Mouse (Mus musculus) E14TG2a.4 (cell line): ENCODE data around the gene Hapln4.

ENCODE experiments used
- H3K27me3 ChIP-seq: 2 replicates; pipeline ENCODE4 v1.6.1; 2014; ENCODE audit warnings: low read length, control low read depth; ENCODE audit not compliant: insufficient read depth
- H3K36me3 ChIP-seq: 2 replicates; pipeline ENCODE4 v1.6.1; 2014; ENCODE audit warnings: low read length, control low read depth; ENCODE audit not compliant: insufficient read depth
- H3K4me1 ChIP-seq: replicated peaks from 2 replicates; pipeline ENCODE4 v1.6.1; 2014; ENCODE audit warnings: low read depth, low read length, control low read depth
- H3K4me3 ChIP-seq: replicated peaks from 2 replicates; pipeline ENCODE4 v1.5.1; 2014; ENCODE audit warnings: mild to moderate bottlenecking, low read length
- H3K9me3 ChIP-seq: 2 replicates; pipeline ENCODE4 v1.6.1; 2014; ENCODE audit warnings: low read length, control low read depth
- CTCF ChIP-seq: conservative IDR thresholded peaks from 2 replicates; pipeline ENCODE4 v1.5.1; 2014; ENCODE audit warnings: low read length
- NANOG ChIP-seq: IDR thresholded peaks from 2 replicates; pipeline ENCODE4 v1.6.1; 2014; ENCODE audit warnings: borderline replicate concordance, low read length, mixed read lengths
- POU5F1 ChIP-seq: IDR thresholded peaks from 2 replicates; pipeline ENCODE4 v1.6.1; 2014; ENCODE audit warnings: low read length, borderline replicate concordance

Hapln4 gene

GRCm38 (mm10) chr8:70111192-70111795 lies 28.0 kb downstream of the Hapln4 start:
- H3K36me3 ChIP-seq, result no peaks in the 10 kb centered on the region
- peaks cover 87% of the 10 kb centered on the region for H3K27me3 ChIP-seq
- peaks cover 32% of the 10 kb centered on the region for H3K4me1 ChIP-seq
- H3K4me3 ChIP-seq, result peak overlapping the region; percentile 78
- TF ChIP-seq POU5F1 (no peak), CTCF (no peak), NANOG (no peak)
- no peaks in the 10 kb centered on the region for H3K9me3 ChIP-seq

- no peaks in the 10 kb centered on the region for H3K36me3 ChIP-seq
- no peak for TF ChIP-seq POU5F1
- no peak for TF ChIP-seq CTCF
- no peak for TF ChIP-seq NANOG
- peaks cover 36% of the 10 kb centered on the region for H3K4me1 ChIP-seq
- H3K27me3 ChIP-seq, result peaks cover 92% of the 10 kb centered on the region
- peak overlapping the region; percentile 78 for H3K4me3 ChIP-seq
- H3K9me3 ChIP-seq, result no peaks in the 10 kb centered on the region
Observed at GRCm38 (mm10) chr8:70112401-70113016, 29.3 kb downstream of the Hapln4 start.

GRCm38 (mm10) chr8:70114488-70114887 lies 31.2 kb downstream of the Hapln4 start:
- H3K9me3 ChIP-seq, result no peaks in the 10 kb centered on the region
- H3K4me1 ChIP-seq, result peaks cover 48% of the 10 kb centered on the region
- no peak for TF ChIP-seq CTCF
- TF ChIP-seq NANOG, result no peak
- no peak for TF ChIP-seq POU5F1
- H3K27me3 ChIP-seq, result peaks cover 97% of the 10 kb centered on the region
- no peak overlapping the region for H3K4me3 ChIP-seq
- H3K36me3 ChIP-seq, result no peaks in the 10 kb centered on the region

- Histone ChIP-seq H3K9me3 (no peaks in the 10 kb centered on the region), H3K4me3 (no peak overlapping the region), H3K4me1 (peaks cover 52% of the 10 kb centered on the region), H3K36me3 (no peaks in the 10 kb centered on the region), H3K27me3 (peaks cover 99% of the 10 kb centered on the region)
- TF ChIP-seq POU5F1, result no peak
- no peak for TF ChIP-seq NANOG
- no peak for TF ChIP-seq CTCF
Observed at GRCm38 (mm10) chr8:70114892-70115291, 31.6 kb downstream of the Hapln4 start.

GRCm38 (mm10) chr8:70117611-70118010 lies 34.4 kb downstream of the Hapln4 start:
- Histone ChIP-seq H3K4me1 (peaks cover 40% of the 10 kb centered on the region), H3K4me3 (no peak overlapping the region), H3K36me3 (no peaks in the 10 kb centered on the region)

GRCm38 (mm10) chr8:70118726-70119700 lies 35.8 kb downstream of the Hapln4 start:
- Histone ChIP-seq H3K4me1 (peaks cover 37% of the 10 kb centered on the region), H3K27me3 (peaks cover 65% of the 10 kb centered on the region), H3K4me3 (no peak overlapping the region), H3K36me3 (no peaks in the 10 kb centered on the region), H3K9me3 (no peaks in the 10 kb centered on the region)
- TF ChIP-seq CTCF (no peak), POU5F1 (peak; percentile 72; the same call in 1 of the 2 replicates)

More at GRCm38 (mm10) chr8:70117611-70118010, 34.4 kb downstream of the Hapln4 start:
- H3K9me3 ChIP-seq, result no peaks in the 10 kb centered on the region
- TF ChIP-seq NANOG (no peak), CTCF (no peak), POU5F1 (no peak)
- H3K27me3 ChIP-seq, result peaks cover 79% of the 10 kb centered on the region

- H3K4me1 ChIP-seq, result peaks cover 32% of the 10 kb centered on the region
- TF ChIP-seq NANOG (no peak), POU5F1 (no peak), CTCF (no peak)
Observed at GRCm38 (mm10) chr8:70120667-70121066, 37.4 kb downstream of the Hapln4 start, which contains the start of gene Ncan. Gene Ncan, minus strand, starts transcription at chr8:70120873.

GRCm38 (mm10) chr8:70122863-70123262 lies 39.6 kb downstream of the Hapln4 start:
- Histone ChIP-seq H3K27me3 (peaks cover 31% of the 10 kb centered on the region), H3K36me3 (no peaks in the 10 kb centered on the region), H3K9me3 (no peaks in the 10 kb centered on the region), H3K4me1 (peaks cover 27% of the 10 kb centered on the region), H3K4me3 (no peak overlapping the region)
- no peak for TF ChIP-seq POU5F1
- TF ChIP-seq CTCF, result peak; percentile 59

More at GRCm38 (mm10) chr8:70120667-70121066, 37.4 kb downstream of the Hapln4 start, which contains the start of gene Ncan:
- Histone ChIP-seq H3K9me3 (no peaks in the 10 kb centered on the region), H3K4me3 (peak within 1 kb of the TSS; percentile 70), H3K27me3 (peaks cover 53% of the 10 kb centered on the region), H3K36me3 (no peaks in the 10 kb centered on the region)
